8 mouse cellular contexts compared by ENCODE assay signal in genomic region chr9:123850705-123851061, GRCm38 (mm10). TPM values are rescaled to one million over a fixed set of nuclear protein-coding genes. Genes with fewer than 3 reads are reported as not detected.
DNase-seq lines count a peak whose midpoint lies in the region; ATAC-seq lines count a peak whose summit lies in the region.

No protein-coding gene starts in this region.

- H3K9ac ChIP-seq in limb, embryonic 15.5 days = 0 out of 2 replicates have a peak overlapping the region, but pooled peaks have one; percentile 78
- H3K9ac ChIP-seq in midbrain, embryonic 13.5 days (replicated peaks) = peak overlapping the region; percentile 67; the same call in 1 of the 2 replicates

- H3K36me3 ChIP-seq in forebrain, embryonic 10.5 days (replicated peaks) = no peaks in the 10 kb centered on the region
- no peaks in the 10 kb centered on the region for H3K36me3 ChIP-seq in limb, embryonic 15.5 days
- H3K36me3 ChIP-seq in midbrain, embryonic 13.5 days = no peaks in the 10 kb centered on the region

- peak; percentile 49 for DNase-seq in cerebellum, adult 9-11 months
- no peak for DNase-seq in cerebellum, adult 8-10 months
- DNase-seq in adrenal gland, adult (ENCODE audit: inconsistent age in 2 of 2, low spot score in 1 of 2) = peak; percentile 46 to 84
- peak; percentile 16 for DNase-seq in forebrain, embryonic 10.5 days (ENCODE audit: extremely low spot score, low spot score)
- peak; percentile 31 to 46 for DNase-seq in heart, postnatal 36 days
- DNase-seq in thymus, postnatal 4 days = peak; percentile 62

- peak overlapping the region; percentile 88 for H3K27ac ChIP-seq in forebrain, embryonic 10.5 days
- H3K27ac ChIP-seq in limb, embryonic 15.5 days = peak overlapping the region; percentile 97
- H3K27ac ChIP-seq in midbrain, embryonic 13.5 days = peak overlapping the region; percentile 74

- peak overlapping the region; percentile 75 for H3K4me2 ChIP-seq in limb, embryonic 15.5 days
- H3K4me2 ChIP-seq in midbrain, embryonic 13.5 days (replicated peaks) = peak overlapping the region; percentile 86

- no peaks in the 10 kb centered on the region for H3K9me3 ChIP-seq in forebrain, embryonic 10.5 days
- no peaks in the 10 kb centered on the region for H3K9me3 ChIP-seq in limb, embryonic 15.5 days
- H3K9me3 ChIP-seq in midbrain, embryonic 13.5 days = no peaks in the 10 kb centered on the region

- H3K4me1 ChIP-seq in forebrain, embryonic 10.5 days = peaks cover 18% of the 10 kb centered on the region
- H3K4me1 ChIP-seq in limb, embryonic 15.5 days = peaks cover 4% of the 10 kb centered on the region
- H3K4me1 ChIP-seq in midbrain, embryonic 13.5 days (replicated peaks) = peaks cover 15% of the 10 kb centered on the region

- intact Hi-C loops in heart, postnatal 36 days (cut with DNase I) = no loop called here

- H3K4me3 ChIP-seq in forebrain, embryonic 10.5 days = peak overlapping the region; percentile 78
- H3K4me3 ChIP-seq in limb, embryonic 15.5 days = peak overlapping the region; percentile 81
- peak overlapping the region; percentile 72 for H3K4me3 ChIP-seq in midbrain, embryonic 13.5 days (replicated peaks)

- no peaks in the 10 kb centered on the region for H3K27me3 ChIP-seq in forebrain, embryonic 10.5 days (ENCODE audit: poor library complexity, severe bottlenecking)
- no peaks in the 10 kb centered on the region for H3K27me3 ChIP-seq in limb, embryonic 15.5 days
- no peaks in the 10 kb centered on the region for H3K27me3 ChIP-seq in midbrain, embryonic 13.5 days

- WGBS in forebrain, embryonic 10.5 days = 9% methylated on average over 2 of the region's 2 CpGs
- WGBS in limb, embryonic 15.5 days = 4% methylated on average over 2 of the region's 2 CpGs
- WGBS in midbrain, embryonic 13.5 days = 4% methylated on average over 2 of the region's 2 CpGs

- no peak for ATAC-seq in limb, embryonic 15.5 days (ENCODE audit: insufficient number of reproducible peaks, low FRiP score, low TSS enrichment, low read depth)
- ATAC-seq in midbrain, embryonic 13.5 days = no peak

RNA-seq across cellular contexts. Expression of gene Fyco1, which starts 1.0 kb away (rescaled TPM):
- 10.2 and 11.1 TPM in 2 replicates for polyA plus RNA-seq in forebrain, embryonic 10.5 days (2016; fragmentation: Nextera tagmentation; extraction: Ambion mirVana)
- 100 to 1,000 TPM; 273 to 277 TPM for total RNA-seq in heart, postnatal 36 days (2021)
- 16.2 and 18.7 TPM in 2 replicates for polyA plus RNA-seq in limb, embryonic 15.5 days (2015; fragmentation: Nextera tagmentation; extraction: Ambion mirVana)
- 11.1 and 13.3 TPM in 2 replicates for polyA plus RNA-seq in midbrain, embryonic 13.5 days (2015; fragmentation: Nextera tagmentation; extraction: Ambion mirVana)

RNA-seq across cellular contexts. Expression of gene Xcr1, which starts 11.1 kb away (rescaled TPM):
- 0.02 and 0.04 TPM in 2 replicates for polyA plus RNA-seq in forebrain, embryonic 10.5 days (2016; fragmentation: Nextera tagmentation; extraction: Ambion mirVana)
- total RNA-seq in heart, postnatal 36 days (2021) = not detected
- polyA plus RNA-seq in limb, embryonic 15.5 days (2015; fragmentation: Nextera tagmentation; extraction: Ambion mirVana) = 0.03 TPM in 1 of 2 replicates, not detected in the other
- 0.10 and 0.11 TPM in 2 replicates for polyA plus RNA-seq in midbrain, embryonic 13.5 days (2015; fragmentation: Nextera tagmentation; extraction: Ambion mirVana)

RNA-seq across cellular contexts. Expression of gene Cxcr6, which starts 44.4 kb away (rescaled TPM):
- polyA plus RNA-seq in forebrain, embryonic 10.5 days (2016; fragmentation: Nextera tagmentation; extraction: Ambion mirVana) = 0.07 and 0.14 TPM in 2 replicates
- not detected for total RNA-seq in heart, postnatal 36 days (2021)
- polyA plus RNA-seq in limb, embryonic 15.5 days (2015; fragmentation: Nextera tagmentation; extraction: Ambion mirVana) = 0.32 and 0.62 TPM in 2 replicates
- 0.21 and 0.22 TPM in 2 replicates for polyA plus RNA-seq in midbrain, embryonic 13.5 days (2015; fragmentation: Nextera tagmentation; extraction: Ambion mirVana)
